Mouse (Mus musculus): ENCODE measurements around the gene Mthfsd.
"Not testable (repeated sequence)": the region's sequence is repeated elsewhere in the genome, so short reads cannot be mapped to it uniquely, and the experiment has no call there.

Gene Mthfsd

GRCm38 (mm10) chr8:121107668-121108656, at the start of gene Mthfsd:
Gene Mthfsd, minus strand, starts transcription at chr8:121108392.
- DNase-seq (ENCODE audit: extremely low read depth, low read depth, low spot score) = peak; percentile 39

DNA sequence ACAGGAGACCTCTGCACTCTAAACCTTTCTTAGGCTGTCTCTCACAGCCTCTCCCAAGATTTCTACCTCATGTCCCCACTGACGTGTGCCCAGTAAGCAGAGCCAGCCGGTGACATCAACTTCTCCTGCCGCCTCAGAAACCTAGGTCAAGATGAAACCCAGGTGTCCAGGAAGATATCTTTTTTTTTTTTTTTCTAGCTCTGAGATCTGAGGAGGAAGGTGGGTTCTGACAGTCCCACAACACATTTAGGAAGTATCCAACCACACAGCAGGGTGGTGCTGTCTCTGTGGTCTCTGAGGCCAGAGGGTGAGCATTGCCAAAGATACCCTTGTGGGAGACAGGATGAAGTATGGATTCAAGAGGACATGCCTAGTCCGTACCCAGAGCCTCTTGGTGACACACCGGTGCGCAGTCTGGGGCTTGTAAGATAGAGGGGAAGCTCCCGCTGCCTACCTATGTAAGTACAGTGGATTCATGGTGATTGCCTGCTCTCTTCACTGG, 48.8 kb upstream of the Mthfsd start:
- no peak for DNase-seq (ENCODE audit: extremely low read depth, low read depth, low spot score)

- DNase-seq (ENCODE audit: extremely low read depth, low read depth, low spot score) = no peak
Measured at GRCm38 (mm10) chr8:121152394-121152793, 44.2 kb upstream of the Mthfsd start.

DNA sequence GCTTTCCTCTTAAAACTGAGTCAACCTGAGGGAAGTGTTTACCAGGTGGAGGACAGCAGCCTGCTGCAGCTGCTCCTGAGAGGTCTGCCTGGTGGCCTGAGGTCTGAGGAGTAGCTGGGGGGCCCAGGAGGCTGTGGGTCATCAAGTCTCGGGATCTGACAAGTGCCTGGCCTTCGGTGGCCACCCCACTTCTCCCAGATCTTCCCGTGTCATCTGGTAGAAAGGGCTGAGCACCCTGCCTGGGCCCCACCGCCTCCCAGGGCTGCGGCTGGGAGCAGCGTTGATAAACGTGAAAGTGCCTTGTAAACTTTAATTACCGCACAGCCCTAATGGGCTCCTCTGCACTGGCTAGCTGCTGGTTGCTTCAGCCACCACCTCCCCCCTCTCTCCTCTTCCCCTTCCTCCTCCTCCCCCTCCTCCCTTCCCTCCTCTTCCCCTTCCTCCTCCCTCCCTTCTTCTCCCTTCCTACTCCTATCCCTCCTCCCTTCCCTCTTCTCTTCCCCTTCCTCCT, 40.4 kb upstream of the Mthfsd start:
- no peak for DNase-seq (ENCODE audit: extremely low read depth, low read depth, low spot score)

- not testable (repeated sequence) for DNase-seq (ENCODE audit: extremely low read depth, low read depth, low spot score)
Measured at GRCm38 (mm10) chr8:121145457-121146134, 37.4 kb upstream of the Mthfsd start.

GRCm38 (mm10) chr8:121136856-121137255, 28.7 kb upstream of the Mthfsd start:
- no peak for DNase-seq (ENCODE audit: extremely low read depth, low read depth, low spot score)

DNA sequence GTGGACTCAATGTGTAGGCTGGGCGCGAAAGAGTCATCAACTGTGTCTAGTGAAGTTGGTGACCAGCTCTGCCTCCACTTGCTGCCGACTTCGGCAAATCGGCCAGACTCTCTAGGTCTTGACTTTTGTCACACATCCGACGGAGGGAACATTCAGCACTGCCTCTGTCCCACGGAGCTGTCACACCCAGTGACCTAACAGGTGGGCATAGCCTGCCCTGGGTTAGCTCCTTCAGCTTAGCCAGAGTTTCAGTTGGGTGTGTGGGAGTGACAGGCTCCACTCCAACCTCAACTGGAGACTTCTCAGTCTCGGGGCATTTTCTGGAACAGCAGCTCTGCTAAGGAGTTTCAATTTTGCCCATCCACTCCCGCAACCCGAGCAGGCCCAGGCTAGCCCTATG, 26.3 kb upstream of the Mthfsd start:
- no peak for DNase-seq (ENCODE audit: extremely low read depth, low read depth, low spot score)

DNA sequence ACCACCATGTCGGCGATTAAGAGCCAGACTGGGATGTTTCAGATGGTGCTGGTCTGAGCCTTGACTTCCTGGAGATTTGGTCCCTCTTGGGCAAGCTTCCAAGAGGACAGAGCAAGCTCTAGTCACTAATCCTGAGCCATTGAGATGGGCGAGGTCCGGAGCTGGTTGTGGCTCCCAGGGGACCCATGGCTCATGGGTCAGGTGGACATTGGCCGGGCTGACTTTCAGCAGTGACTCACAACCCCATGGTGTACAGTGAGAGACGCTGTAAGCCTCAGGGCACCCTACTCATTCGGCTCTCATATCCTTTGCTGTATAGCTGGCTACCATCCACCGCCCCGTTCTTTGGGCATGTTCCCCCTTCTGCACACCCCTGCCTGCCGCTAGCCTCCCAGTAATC, 25.9 kb upstream of the Mthfsd start:
- no peak for DNase-seq (ENCODE audit: extremely low read depth, low read depth, low spot score)

DNA sequence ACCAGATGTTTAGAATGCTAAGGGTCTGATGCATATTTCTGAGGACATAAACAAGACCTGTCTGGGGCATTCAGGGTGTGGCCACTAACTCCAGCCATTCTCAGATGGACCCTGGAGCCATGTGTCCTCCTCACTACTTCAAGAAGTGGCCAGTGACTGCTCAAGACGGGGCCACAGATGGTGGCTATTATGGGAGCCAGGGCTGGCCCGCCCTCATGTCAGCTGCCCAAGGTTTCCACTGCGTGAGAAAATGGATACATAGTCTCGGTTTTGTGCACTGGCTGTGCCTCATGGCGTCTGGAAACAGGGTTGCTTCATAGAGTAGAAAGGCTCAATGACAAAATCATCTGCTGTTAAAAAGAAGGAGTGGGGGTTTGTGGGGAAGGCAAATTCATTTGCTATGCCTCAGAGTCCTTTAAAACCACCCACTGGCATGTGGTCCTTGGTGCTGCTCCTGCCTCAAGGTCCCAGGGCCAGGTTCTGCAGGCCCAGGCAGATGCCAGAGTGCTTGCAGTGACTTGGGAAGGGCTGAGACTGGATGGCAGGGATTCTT, 24.8 kb upstream of the Mthfsd start:
- DNase-seq (ENCODE audit: extremely low read depth, low read depth, low spot score) = no peak

DNA sequence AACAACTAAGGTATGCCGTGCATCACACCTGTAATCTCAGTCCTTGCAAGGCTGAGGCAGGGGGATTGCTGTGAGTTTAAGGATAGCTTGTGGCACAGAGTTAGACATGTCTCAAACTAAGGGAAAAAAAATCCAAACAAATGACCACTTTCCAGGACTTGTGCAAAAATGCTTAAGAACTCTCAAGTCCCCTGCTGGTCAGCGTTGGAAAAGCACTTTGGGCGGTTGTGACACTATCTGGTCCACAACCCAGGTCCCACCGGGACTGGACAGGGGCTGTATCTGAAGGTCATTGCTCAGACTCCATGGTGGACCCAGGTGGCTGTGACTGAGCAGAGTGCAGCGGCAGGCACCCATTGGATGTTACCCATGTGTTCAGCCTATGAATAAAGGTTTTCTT, 22.3 kb upstream of the Mthfsd start:
- DNase-seq (ENCODE audit: extremely low read depth, low read depth, low spot score) = no peak

- DNase-seq (ENCODE audit: extremely low read depth, low read depth, low spot score) = no peak
Measured at GRCm38 (mm10) chr8:121129265-121129940, 21.2 kb upstream of the Mthfsd start.

GRCm38 (mm10) chr8:121128531-121129264, 20.5 kb upstream of the Mthfsd start:
- no peak for DNase-seq (ENCODE audit: extremely low read depth, low read depth, low spot score)

DNA sequence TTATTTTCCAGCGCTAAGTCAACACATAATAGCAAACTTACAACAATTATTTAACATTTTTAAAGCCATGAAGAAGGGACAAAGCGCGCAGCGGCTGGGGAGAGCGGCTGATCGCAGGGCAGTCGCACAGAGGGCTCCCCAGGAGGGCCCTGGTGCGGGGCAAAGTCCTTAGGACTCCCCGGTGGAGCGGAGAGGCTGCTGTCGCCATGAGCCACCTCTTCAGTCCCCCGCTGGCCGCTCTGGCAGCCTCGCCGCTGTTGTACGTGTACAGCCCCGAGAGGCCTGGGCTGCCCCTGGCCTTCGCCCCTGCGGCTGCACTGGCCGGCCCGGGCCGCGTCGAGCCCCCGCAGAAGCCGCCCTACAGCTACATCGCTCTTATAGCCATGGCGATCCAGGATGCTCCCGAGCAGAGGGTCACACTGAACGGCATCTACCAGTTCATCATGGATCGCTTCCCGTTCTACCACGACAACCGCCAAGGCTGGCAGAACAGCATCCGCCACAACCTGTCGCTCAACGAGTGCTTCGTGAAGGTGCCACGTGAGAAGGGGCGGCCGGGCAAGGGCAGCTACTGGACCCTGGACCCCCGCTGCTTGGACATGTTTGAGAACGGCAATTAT, 19.7 kb upstream of the Mthfsd start, which contains the start of gene Foxl1:
Gene Foxl1 (plus strand): TSS at position 185 of the 620 bp plus-strand sequence.
- DNase-seq (ENCODE audit: extremely low read depth, low read depth, low spot score) = no peak

- no peak for DNase-seq (ENCODE audit: extremely low read depth, low read depth, low spot score)
Measured at GRCm38 (mm10) chr8:121127291-121127701, 19.1 kb upstream of the Mthfsd start.

DNA sequence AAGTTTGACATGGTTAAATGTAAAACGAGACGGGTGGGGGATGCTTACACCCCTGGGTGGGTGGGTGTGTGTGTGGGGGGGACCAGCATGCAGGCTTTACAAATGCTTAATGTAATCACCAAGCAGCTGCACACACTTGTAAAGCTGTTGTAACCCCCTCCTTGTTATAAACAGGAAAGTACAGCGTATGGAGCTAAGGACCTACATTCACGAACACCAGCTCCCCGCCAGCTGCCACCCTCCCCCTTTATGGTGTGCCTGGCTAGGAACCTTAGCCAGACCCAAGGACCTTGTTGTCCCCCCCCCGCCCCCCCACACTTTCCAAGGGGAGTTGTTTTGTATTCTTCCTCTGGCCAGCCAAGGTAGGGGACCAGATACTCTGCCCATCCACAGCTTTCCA, 18.5 kb upstream of the Mthfsd start:
- no peak for DNase-seq (ENCODE audit: extremely low read depth, low read depth, low spot score)

DNA sequence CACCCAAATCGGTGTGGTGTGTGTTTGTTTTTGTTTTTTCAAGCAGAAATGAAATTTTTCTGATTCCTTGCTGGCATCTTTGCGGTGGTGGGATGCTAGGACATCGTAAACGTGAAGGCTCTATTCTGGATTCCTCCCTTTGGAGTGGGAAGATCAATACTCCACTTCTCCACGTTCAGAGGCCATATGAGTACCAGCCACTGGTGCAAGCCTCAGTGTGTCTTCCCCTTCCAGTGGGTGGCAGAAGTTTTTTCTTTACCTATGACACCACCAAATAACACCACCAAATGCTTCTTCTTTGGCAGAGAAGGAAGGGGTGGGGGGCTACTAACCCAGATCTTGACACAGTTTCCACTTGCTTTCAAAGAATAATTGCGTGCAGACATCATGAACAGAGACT, 18.0 kb upstream of the Mthfsd start:
- no peak for DNase-seq (ENCODE audit: extremely low read depth, low read depth, low spot score)

DNA sequence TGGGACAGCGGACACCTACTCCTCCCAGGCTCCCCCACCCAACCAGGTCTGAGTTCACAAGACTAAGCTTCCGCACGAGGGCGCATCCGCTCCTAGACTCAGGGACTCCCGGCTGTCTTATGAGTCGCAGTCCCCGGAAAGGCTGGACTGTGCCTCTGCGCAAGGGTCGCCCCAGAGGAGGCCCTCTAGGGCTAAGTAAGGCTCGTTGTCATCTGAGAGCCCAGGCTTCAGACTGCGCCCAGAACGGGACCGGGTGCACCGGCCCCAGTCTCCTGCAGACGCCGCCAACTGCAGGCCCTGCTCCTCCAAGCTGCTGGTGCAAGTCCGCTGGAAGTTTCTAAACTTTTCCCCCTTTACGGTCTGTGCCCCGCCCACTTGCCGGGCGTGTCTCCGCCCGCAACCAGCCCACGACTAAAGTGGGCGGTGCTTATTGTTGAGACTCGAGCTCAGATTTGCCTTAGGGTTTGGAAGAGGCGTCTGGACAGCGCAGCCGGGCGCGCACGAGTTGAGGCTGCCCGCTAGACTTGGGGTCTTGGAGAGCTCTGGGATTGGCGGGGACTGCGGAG, 17.2 kb upstream of the Mthfsd start:
- DNase-seq (ENCODE audit: extremely low read depth, low read depth, low spot score) = no peak

DNA sequence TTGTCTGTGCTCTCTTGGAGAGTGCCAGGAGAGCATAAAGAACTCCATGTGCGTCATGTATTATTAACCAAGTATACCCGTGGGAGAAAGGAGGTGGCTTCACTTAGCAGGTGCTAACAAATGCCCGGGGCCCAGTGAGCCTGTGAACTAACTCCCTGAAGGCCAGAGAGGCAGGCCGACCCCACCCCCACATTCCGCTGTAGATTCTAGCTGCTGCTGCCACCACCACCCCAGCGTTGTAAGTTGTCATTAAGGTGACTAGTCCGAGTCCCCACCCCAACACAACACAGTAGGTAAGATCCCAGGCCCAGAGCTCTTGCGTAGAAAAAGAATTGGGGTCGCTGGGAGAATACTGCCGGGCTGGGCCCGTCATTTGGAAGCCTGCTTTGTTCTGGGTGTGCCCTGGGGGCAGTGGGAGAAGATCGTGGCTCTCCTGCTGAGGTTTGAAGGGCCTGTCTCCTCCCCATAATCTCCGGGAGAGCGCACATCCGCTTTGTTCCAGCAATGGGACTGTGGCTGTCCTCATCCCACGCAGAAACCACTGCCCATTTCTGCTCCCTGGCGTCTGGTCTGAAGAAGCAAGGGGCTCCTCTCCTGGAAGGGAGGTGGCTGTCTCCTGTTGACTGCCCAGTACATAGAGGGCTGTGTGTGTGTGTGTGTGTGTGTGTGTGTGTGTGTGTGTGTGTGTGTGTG, 16.5 kb upstream of the Mthfsd start:
- DNase-seq (ENCODE audit: extremely low read depth, low read depth, low spot score) = no peak

- DNase-seq (ENCODE audit: extremely low read depth, low read depth, low spot score) = no peak
Measured at GRCm38 (mm10) chr8:121123113-121123512, 14.9 kb upstream of the Mthfsd start.

All from fat pad, adult 2 months (tissue).